16 mouse cellular contexts compared by ENCODE assay signal in the genomic region with DNA sequence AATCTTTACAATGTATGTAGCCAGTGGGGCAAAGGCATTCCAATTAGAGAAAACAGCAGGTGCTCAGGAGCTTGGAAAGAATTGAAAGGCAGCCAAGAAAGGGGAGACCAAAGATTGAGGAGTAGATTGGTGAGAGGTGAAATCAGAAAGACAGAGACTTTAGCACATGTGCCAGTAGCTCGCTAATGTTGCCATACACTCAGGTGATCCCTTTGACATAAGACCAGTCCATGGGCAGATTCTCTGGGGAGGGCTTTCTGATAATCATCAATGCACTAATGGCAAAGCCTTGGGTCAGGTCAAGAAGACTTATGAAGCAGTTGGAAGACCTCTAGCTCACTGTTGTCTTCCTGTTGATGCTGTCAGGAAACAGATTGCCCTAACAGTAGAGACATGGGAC. TPM values are rescaled to one million over a fixed set of nuclear protein-coding genes. Genes with fewer than 3 reads are reported as not detected.
"Had no signal": no experiment of that assay in that cellular context is flagged by ENCODE, and none has a peak within 500 bp of the region (broad histone marks: within the 10 kb centered on the region; RNA-seq: fewer than 3 reads in every experiment).

No protein-coding gene starts in this region.

- H3K27ac ChIP-seq: left cerebral cortex, adult 2 months; limb, embryonic 10.5 days; liver, embryonic 15.5 days; midbrain, embryonic 10.5 days; neural tube, embryonic 13.5 days; stomach, embryonic 15.5 days had no signal

- DNase-seq: kidney, postnatal 36 days; lung, adult 2 months; thymus, adult 2 months; thymus, postnatal 25 days had no signal

- H3K36me3 ChIP-seq: limb, embryonic 10.5 days; liver, embryonic 15.5 days; midbrain, embryonic 10.5 days; neural tube, embryonic 13.5 days; stomach, embryonic 15.5 days had no signal

- H3K27me3 ChIP-seq: liver, embryonic 15.5 days; neural tube, embryonic 13.5 days; stomach, embryonic 15.5 days had no signal

- H3K4me3 ChIP-seq: left cerebral cortex, adult 2 months; limb, embryonic 10.5 days; liver, embryonic 15.5 days; midbrain, embryonic 10.5 days; neural tube, embryonic 13.5 days; stomach, embryonic 15.5 days had no signal

- H3K4me1 ChIP-seq: limb, embryonic 10.5 days; liver, embryonic 15.5 days; midbrain, embryonic 10.5 days; neural tube, embryonic 13.5 days; stomach, embryonic 15.5 days had no signal

- ATAC-seq: lung, postnatal 0 days had no signal

RNA-seq across cellular contexts. Expression of a gene that starts 0.7 kb away (rescaled TPM):
- polyA plus RNA-seq: kidney, embryonic 16.5 days; limb, embryonic 10.5 days; limb, embryonic 14.5 days; liver, embryonic 11.5 days; liver, embryonic 15.5 days; neural tube, embryonic 13.5 days; spleen, adult 2 months; stomach, embryonic 15.5 days; thymus, adult 2 months; urinary bladder, adult 2 months had no signal
